Mouse (Mus musculus) heart, postnatal 14 days (tissue): ENCODE results near the gene Pigyl. TPM values are rescaled to one million over a fixed set of nuclear protein-coding genes. Genes with fewer than 3 reads are reported as not detected.

ENCODE experiments used
- DNase-seq, 2 experiments: peaks; one replicate each; pipeline ENCODE4 v3.0.0; 2021 to 2022
- intact Hi-C: fragments of 180-260 bp; cut with DNase I; formaldehyde crosslinking; loops from one replicate; pipeline ENCODE4 v1.15.1; 2025
- microRNA-seq, 2 experiments: library from miRNA; unstranded; fragments of <30 nt; microRNA quantifications; one replicate each; pipeline ENCODE4 v1.2.0; 2021 to 2022
- total RNA-seq, 2 experiments: library from RNA; stranded (reverse); gene quantifications; 2 replicates each; pipeline ENCODE4 v1.2.3; 2021

The Pigyl gene
- total RNA-seq, 2 experiments from 2014 or later, result 42.8 to 44.2 TPM

GRCm38 (mm10) chr9:22169327-22169726, 12.7 kb downstream of the Pigyl start:
- intact Hi-C loops, result no loop called here

DNA sequence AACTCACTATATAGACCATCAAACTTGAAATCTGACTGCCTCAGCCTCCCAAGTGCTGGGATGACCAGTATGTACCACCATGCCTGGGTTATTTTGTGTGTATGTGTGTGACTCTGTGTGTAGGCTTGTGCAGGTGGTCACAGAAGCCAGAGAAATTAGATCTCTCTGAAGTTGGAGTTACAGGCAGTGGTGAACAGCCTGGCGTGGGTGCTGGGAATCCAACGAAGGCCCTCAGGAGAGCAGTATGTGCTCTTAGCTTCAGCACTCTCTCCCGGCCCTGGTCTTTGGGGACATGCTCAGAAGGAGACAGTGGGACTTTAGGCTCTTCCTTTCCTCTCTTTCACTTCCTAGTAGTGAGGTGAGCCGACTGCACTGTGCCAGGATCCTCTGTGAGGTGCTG, 15.7 kb downstream of the Pigyl start:
- intact Hi-C loops, result no loop called here
- no peak for DNase-seq

More at GRCm38 (mm10) chr9:22169327-22169726, 12.7 kb downstream of the Pigyl start:
- DNase-seq, result no peak

DNA sequence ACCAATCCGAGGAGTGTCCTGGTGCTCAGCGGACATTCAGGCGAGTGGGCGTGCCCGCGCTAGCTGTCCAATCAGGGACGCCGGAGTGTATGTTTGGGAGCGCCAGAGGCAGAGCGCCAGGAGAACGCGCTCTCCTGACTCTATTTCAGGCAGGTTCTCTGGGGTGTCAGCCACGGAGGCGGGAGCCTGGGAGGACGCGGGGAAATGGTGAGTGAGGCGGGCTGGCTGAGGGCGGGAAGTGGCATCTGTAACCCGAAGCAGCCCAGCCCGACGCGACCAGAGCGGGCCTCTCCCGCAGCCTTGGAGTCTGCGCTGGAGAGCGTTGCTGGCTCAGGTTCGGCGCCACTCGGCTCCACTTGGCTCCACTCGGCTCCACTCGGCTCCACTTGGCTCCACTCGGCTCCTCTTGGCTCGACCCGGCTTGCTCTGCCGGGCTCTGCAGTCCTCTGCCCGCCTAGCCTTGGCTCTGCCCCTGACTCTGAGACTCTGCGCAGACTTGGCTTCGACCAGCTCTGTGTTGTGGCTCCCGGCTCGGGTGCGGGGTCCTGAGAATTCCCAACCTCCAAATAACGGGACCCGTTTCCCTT, 31.5 kb downstream of the Pigyl start, which contains the start of gene Zfp872:
Gene Zfp872 (plus strand): TSS at position 66 of the 587 bp plus-strand sequence.
- intact Hi-C loops, result no loop called here
- peak; percentile 31 to 39 for DNase-seq

DNA sequence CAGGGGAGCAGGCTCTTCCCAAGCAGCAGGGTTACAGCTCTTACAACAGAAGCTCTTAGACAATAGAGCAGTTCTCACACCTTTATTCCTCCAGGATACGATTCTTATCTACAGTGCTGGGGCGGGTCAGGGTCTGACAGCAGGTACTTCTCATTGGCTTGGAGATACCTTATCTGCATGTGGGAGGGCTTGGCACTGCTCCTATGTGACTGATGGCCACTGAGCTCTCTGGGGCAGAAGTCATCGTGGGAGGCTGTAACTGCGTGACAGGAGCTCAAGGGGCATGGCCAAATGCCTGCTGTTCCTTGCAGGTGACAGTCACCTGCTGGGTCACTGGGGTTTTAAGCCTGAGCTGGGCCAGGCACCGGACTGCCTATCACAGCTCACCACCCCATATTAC, 39.8 kb downstream of the Pigyl start:
- no peak for DNase-seq
- intact Hi-C loops, result no loop called here

Small RNAs within 50 kb of the gene (microRNA-seq; reads per million reads assigned to microRNA genes)
- gene Mir7084, result 0.48 to 0.54 reads per million in 2 experiments

Other genes starting within 250 kb of the Pigyl start
- 1 to 10 TPM; 8.2 to 9.7 TPM for gene Rab3d, start 238.7 kb upstream of the Pigyl start, total RNA-seq
- gene Ccdc159, start 229.4 kb upstream of the Pigyl start, total RNA-seq, result 1 to 10 TPM; 1.1 to 1.6 TPM
- gene Tmem205, start 229.3 kb upstream of the Pigyl start, total RNA-seq, result 10 to 100 TPM; 22.7 to 27.6 TPM
- 1 to 10 TPM; 1.8 to 2.0 TPM for gene Plppr2, start 219.8 kb upstream of the Pigyl start, total RNA-seq
- gene Swsap1, start 201.1 kb upstream of the Pigyl start, total RNA-seq, result 1 to 10 TPM; 6.1 to 7.0 TPM
- 1 to 10 TPM; 1.6 to 2.5 TPM for gene Epor, start 193.3 kb upstream of the Pigyl start, total RNA-seq
- 1 to 10 TPM; 1.0 to 1.3 TPM for gene Rgl3, start 167.4 kb upstream of the Pigyl start, total RNA-seq
- gene Ccdc151, start 154.2 kb upstream of the Pigyl start, total RNA-seq, result under 1 TPM in 1 of 2 experiments, not detected in 1; 0.17 TPM
- 10 to 100 TPM; 66.5 to 66.7 TPM for gene Prkcsh, start 154.0 kb upstream of the Pigyl start, total RNA-seq
- 1 to 10 TPM in 1 of 2 experiments, under 1 TPM in 1; 0.12 to 1.1 TPM for gene Elavl3, start 104.8 kb upstream of the Pigyl start, total RNA-seq
- not detected for gene Gm49318, start 85.6 kb upstream of the Pigyl start, total RNA-seq
- 1 to 10 TPM; 5.3 to 6.4 TPM for gene Zfp653, start 85.5 kb upstream of the Pigyl start, total RNA-seq
- 10 to 100 TPM; 91.7 to 91.8 TPM for gene Ecsit, start 71.4 kb upstream of the Pigyl start, total RNA-seq
- 1 to 10 TPM; 5.4 to 9.5 TPM for gene Cnn1, start 57.6 kb upstream of the Pigyl start, total RNA-seq
- gene Elof1, start 39.7 kb upstream of the Pigyl start, total RNA-seq, result 10 to 100 TPM; 39.5 to 41.5 TPM
- 1 to 10 TPM; 2.2 to 2.6 TPM for gene Acp5, start 21.1 kb upstream of the Pigyl start, total RNA-seq
- gene Zfp872, start 31.2 kb downstream of the Pigyl start, total RNA-seq, result under 1 TPM; 0.17 to 0.27 TPM
- gene Zfp809, start 68.9 kb downstream of the Pigyl start, total RNA-seq, result 10 to 100 TPM; 40.2 to 40.8 TPM
- gene Zfp599, start 103.0 kb downstream of the Pigyl start, total RNA-seq, result 1 to 10 TPM in 1 of 2 experiments, under 1 TPM in 1; 0.60 to 1.0 TPM
- gene Zfp810, start 150.8 kb downstream of the Pigyl start, total RNA-seq, result 1 to 10 TPM; 7.1 to 8.9 TPM
- 1 to 10 TPM; 6.0 to 9.2 TPM for gene Anln, start 232.3 kb downstream of the Pigyl start, total RNA-seq